ENCODE assay signal across 8 mouse cellular contexts in genomic region chr7:17026710-17027587, GRCm38 (mm10). TPM values are rescaled to one million over a fixed set of nuclear protein-coding genes. Genes with fewer than 3 reads are reported as not detected.
DNase-seq lines count a peak whose midpoint lies in the region; ATAC-seq lines count a peak whose summit lies in the region.

No protein-coding gene starts in this region.

- H3K36me3 ChIP-seq in hindbrain, embryonic 10.5 days: peaks cover 39% of the 10 kb centered on the region
- peaks cover 6% of the 10 kb centered on the region; the same call in 1 of the 2 replicates for H3K36me3 ChIP-seq in liver, embryonic 11.5 days (ENCODE audit: control insufficient read depth, insufficient read depth, low read length)
- H3K36me3 ChIP-seq in neural tube, embryonic 12.5 days: peaks cover 27% of the 10 kb centered on the region

- peak; percentile 52 for ATAC-seq in common myeloid progenitor, adult 5-6 weeks (replicated peaks; ENCODE audit: low read depth, poor library complexity, severe bottlenecking)
- ATAC-seq in liver, embryonic 11.5 days (replicated peaks; ENCODE audit: low FRiP score): peak; percentile 70
- ATAC-seq in neural tube, embryonic 12.5 days (ENCODE audit: low FRiP score, low read depth): peak; percentile 67; the same call in 1 of the 2 replicates

- H3K9me3 ChIP-seq in hindbrain, embryonic 10.5 days: 0 out of 2 replicates have a peak, but pooled peaks cover 6% of the 10 kb centered on the region
- H3K9me3 ChIP-seq in liver, embryonic 11.5 days (ENCODE audit: control insufficient read depth, low read length): no peaks in the 10 kb centered on the region
- no peaks in the 10 kb centered on the region for H3K9me3 ChIP-seq in neural tube, embryonic 12.5 days

- 11% methylated on average over 24 of the region's 24 CpGs for whole genome bisulfite sequencing in hindbrain, embryonic 10.5 days
- 4% methylated on average over 24 of the region's 24 CpGs for WGBS in liver, embryonic 11.5 days
- WGBS in neural tube, embryonic 12.5 days: 10% methylated on average over 24 of the region's 24 CpGs

- H3K27ac ChIP-seq in hindbrain, embryonic 10.5 days: peak overlapping the region; percentile 96
- H3K27ac ChIP-seq in liver, embryonic 11.5 days (ENCODE audit: low read depth, low read length): peak overlapping the region; percentile 66
- no peak overlapping the region for H3K27ac ChIP-seq in neural tube, embryonic 12.5 days

- peak overlapping the region; percentile 81 for H3K4me2 ChIP-seq in liver, embryonic 11.5 days
- peak overlapping the region; percentile 69 for H3K4me2 ChIP-seq in neural tube, embryonic 12.5 days (replicated peaks)

- H3K9ac ChIP-seq in liver, embryonic 11.5 days (ENCODE audit: low read depth, low read length): peak overlapping the region; percentile 90
- peak overlapping the region; percentile 83 for H3K9ac ChIP-seq in neural tube, embryonic 12.5 days

- peak overlapping the region; percentile 71 for H3K4me3 ChIP-seq in hindbrain, embryonic 10.5 days
- peak overlapping the region; percentile 81 for H3K4me3 ChIP-seq in liver, embryonic 11.5 days (ENCODE audit: low read depth, low read length)
- H3K4me3 ChIP-seq in neural tube, embryonic 12.5 days: peak overlapping the region; percentile 85

- H3K27me3 ChIP-seq in hindbrain, embryonic 10.5 days (ENCODE audit: insufficient read depth, poor library complexity, severe bottlenecking): no peaks in the 10 kb centered on the region
- H3K27me3 ChIP-seq in liver, embryonic 11.5 days (replicated peaks; ENCODE audit: control insufficient read depth, insufficient read depth, low read length): no peaks in the 10 kb centered on the region
- H3K27me3 ChIP-seq in neural tube, embryonic 12.5 days (replicated peaks): no peaks in the 10 kb centered on the region

- peaks cover 36% of the 10 kb centered on the region for H3K4me1 ChIP-seq in hindbrain, embryonic 10.5 days (replicated peaks)
- H3K4me1 ChIP-seq in liver, embryonic 11.5 days (replicated peaks; ENCODE audit: control insufficient read depth, insufficient read depth, low read length): peaks cover 32% of the 10 kb centered on the region
- H3K4me1 ChIP-seq in neural tube, embryonic 12.5 days: peaks cover 24% of the 10 kb centered on the region

- DNase-seq in kidney, adult 9 months: peak; percentile 86
- DNase-seq in kidney, adult 11 months: no peak
- DNase-seq in MEL-GATA-1-ER (ENCODE audit: extremely low read depth, low read depth): peak; percentile 76
- DNase-seq in hindbrain, embryonic 10.5 days (ENCODE audit: low spot score): no peak
- no peak for DNase-seq in liver, embryonic 11.5 days (ENCODE audit: low spot score)
- DNase-seq in urinary bladder, postnatal 25 days (ENCODE audit: low spot score): no peak

RNA-seq across cellular contexts. Expression of gene Ppp5c, which starts 0.8 kb away (rescaled TPM):
- 75.0 and 99.0 TPM in 2 replicates for total RNA-seq in common myeloid progenitor, adult 5-6 weeks (2017)
- 126 and 136 TPM in 2 replicates for polyA plus RNA-seq in hindbrain, embryonic 10.5 days (2016; fragmentation: Nextera tagmentation; extraction: Ambion mirVana)
- 124 and 128 TPM in 2 replicates for polyA plus RNA-seq in liver, embryonic 11.5 days (2014; fragmentation: Nextera tagmentation; extraction: Ambion mirVana)
- polyA plus RNA-seq in neural tube, embryonic 12.5 days (2016; fragmentation: Nextera tagmentation; extraction: Ambion mirVana): 112 and 113 TPM in 2 replicates

RNA-seq across cellular contexts. Expression of gene Ccdc8, which starts 34.4 kb away (rescaled TPM):
- total RNA-seq in common myeloid progenitor, adult 5-6 weeks (2017): 6.5 and 8.2 TPM in 2 replicates
- polyA plus RNA-seq in hindbrain, embryonic 10.5 days (2016; fragmentation: Nextera tagmentation; extraction: Ambion mirVana): 7.3 and 13.5 TPM in 2 replicates
- 13.2 and 13.5 TPM in 2 replicates for polyA plus RNA-seq in liver, embryonic 11.5 days (2014; fragmentation: Nextera tagmentation; extraction: Ambion mirVana)
- polyA plus RNA-seq in neural tube, embryonic 12.5 days (2016; fragmentation: Nextera tagmentation; extraction: Ambion mirVana): 7.9 and 15.3 TPM in 2 replicates

RNA-seq across cellular contexts. Expression of gene Hif3a, which starts 35.3 kb away (rescaled TPM):
- 0.82 and 2.2 TPM in 2 replicates for total RNA-seq in common myeloid progenitor, adult 5-6 weeks (2017)
- 4.8 and 5.6 TPM in 2 replicates for polyA plus RNA-seq in hindbrain, embryonic 10.5 days (2016; fragmentation: Nextera tagmentation; extraction: Ambion mirVana)
- 28.3 and 32.1 TPM in 2 replicates for polyA plus RNA-seq in liver, embryonic 11.5 days (2014; fragmentation: Nextera tagmentation; extraction: Ambion mirVana)
- 5.2 and 5.7 TPM in 2 replicates for polyA plus RNA-seq in neural tube, embryonic 12.5 days (2016; fragmentation: Nextera tagmentation; extraction: Ambion mirVana)

RNA-seq across cellular contexts. Expression of gene Gm42372, which starts 44.1 kb away (rescaled TPM):
- 0.37 TPM in 1 of 2 replicates, not detected in the other for total RNA-seq in common myeloid progenitor, adult 5-6 weeks (2017)
- polyA plus RNA-seq in hindbrain, embryonic 10.5 days (2016; fragmentation: Nextera tagmentation; extraction: Ambion mirVana): 0.91 and 0.93 TPM in 2 replicates
- 0.15 and 0.16 TPM in 2 replicates for polyA plus RNA-seq in liver, embryonic 11.5 days (2014; fragmentation: Nextera tagmentation; extraction: Ambion mirVana)
- 1.5 and 2.0 TPM in 2 replicates for polyA plus RNA-seq in neural tube, embryonic 12.5 days (2016; fragmentation: Nextera tagmentation; extraction: Ambion mirVana)

RNA-seq across cellular contexts. Expression of gene Psg16, which starts 46.9 kb away (rescaled TPM):
- 1.0 TPM in 1 of 2 replicates, not detected in the other for total RNA-seq in common myeloid progenitor, adult 5-6 weeks (2017)
- 0.07 and 0.20 TPM in 2 replicates for polyA plus RNA-seq in hindbrain, embryonic 10.5 days (2016; fragmentation: Nextera tagmentation; extraction: Ambion mirVana)
- 0.12 TPM in 2 replicates for polyA plus RNA-seq in liver, embryonic 11.5 days (2014; fragmentation: Nextera tagmentation; extraction: Ambion mirVana)
- 0.27 and 0.28 TPM in 2 replicates for polyA plus RNA-seq in neural tube, embryonic 12.5 days (2016; fragmentation: Nextera tagmentation; extraction: Ambion mirVana)

Comparison
In these comparisons a context has a peak if more than half of its experiments do, and no peak if none do; other contexts are left out.
1. DNase-seq: peak in kidney, adult 9 months (single experiment) and MEL-GATA-1-ER (single experiment); none in kidney, adult 11 months (single experiment), hindbrain, embryonic 10.5 days (single experiment), liver, embryonic 11.5 days (single experiment) and urinary bladder, postnatal 25 days (single experiment).
2. Peak in every context shown above with its lines, with median percentiles within 50 percentile points of each other: ATAC-seq and H3K4me3 ChIP-seq.